Mouse (Mus musculus): ENCODE results near the gene Mettl23. TPM values are rescaled to one million over a fixed set of nuclear protein-coding genes. Genes with fewer than 3 reads are reported as not detected.

Mettl23 gene
- polyA plus RNA-seq (2014; fragmentation: Nextera tagmentation; extraction: Ambion mirVana): 67.4 and 73.3 TPM in 2 replicates

GRCm38 (mm10) chr11:116843261-116844233, at the start of gene Mettl23, which contains the start of gene Jmjd6:
TSS of gene Mettl23 (plus strand) at chr11:116843278.
TSS of gene Jmjd6 (minus strand) at chr11:116843449.
- Histone ChIP-seq H3K27ac (ENCODE audit: low read depth, low read length) (peak within 1 kb of the TSS; percentile 97), H3K4me3 (ENCODE audit: low read depth, low read length) (peak within 1 kb of the TSS; percentile 84), H3K4me1 (ENCODE audit: control insufficient read depth, insufficient read depth, low read length) (peaks cover 28% of the 10 kb centered on the region), H3K9me3 (ENCODE audit: control insufficient read depth, low read length) (no peaks in the 10 kb centered on the region), H3K9ac (replicated peaks; ENCODE audit: low read depth, low read length) (peak within 1 kb of the TSS; percentile 85), H3K4me2 (ENCODE audit: low read depth, low read length) (peak within 1 kb of the TSS; percentile 93), H3K27me3 (ENCODE audit: control insufficient read depth, insufficient read depth, low read length) (no peaks in the 10 kb centered on the region), H3K36me3 (ENCODE audit: control insufficient read depth, insufficient read depth, low read length) (peaks cover 21% of the 10 kb centered on the region)
- peak; percentile 95 for ATAC-seq (ENCODE audit: low read depth)
- WGBS: under 1% methylated on average over 62 of the region's 72 CpGs

- no peaks in the 10 kb centered on the region for H3K27me3 ChIP-seq (ENCODE audit: control insufficient read depth, insufficient read depth, low read length)
- H3K9me3 ChIP-seq (ENCODE audit: control insufficient read depth, low read length): no peaks in the 10 kb centered on the region
- H3K9ac ChIP-seq (replicated peaks; ENCODE audit: low read depth, low read length): no peak overlapping the region
- WGBS: 92% methylated on average over 5 of the region's 5 CpGs
- no peak for ATAC-seq (ENCODE audit: low read depth)
- no peak overlapping the region for H3K4me3 ChIP-seq (ENCODE audit: low read depth, low read length)
- no peaks in the 10 kb centered on the region for H3K4me1 ChIP-seq (ENCODE audit: control insufficient read depth, insufficient read depth, low read length)
- no peak overlapping the region for H3K27ac ChIP-seq (ENCODE audit: low read depth, low read length)
- no peak overlapping the region for H3K4me2 ChIP-seq (ENCODE audit: low read depth, low read length)
- H3K36me3 ChIP-seq (ENCODE audit: control insufficient read depth, insufficient read depth, low read length): no peaks in the 10 kb centered on the region
Measured at GRCm38 (mm10) chr11:116799364-116799763, 43.7 kb upstream of the Mettl23 start.

GRCm38 (mm10) chr11:116801106-116801505, 42.0 kb upstream of the Mettl23 start:
- no peak overlapping the region for H3K9ac ChIP-seq (replicated peaks; ENCODE audit: low read depth, low read length)
- whole genome bisulfite sequencing: 79% methylated on average over 5 of the region's 5 CpGs
- ATAC-seq (ENCODE audit: low read depth): no peak
- no peaks in the 10 kb centered on the region for H3K4me1 ChIP-seq (ENCODE audit: control insufficient read depth, insufficient read depth, low read length)
- H3K4me3 ChIP-seq (ENCODE audit: low read depth, low read length): no peak overlapping the region
- H3K9me3 ChIP-seq (ENCODE audit: control insufficient read depth, low read length): no peaks in the 10 kb centered on the region
- H3K27me3 ChIP-seq (ENCODE audit: control insufficient read depth, insufficient read depth, low read length): no peaks in the 10 kb centered on the region
- H3K36me3 ChIP-seq (ENCODE audit: control insufficient read depth, insufficient read depth, low read length): no peaks in the 10 kb centered on the region
- H3K4me2 ChIP-seq (ENCODE audit: low read depth, low read length): no peak overlapping the region
- H3K27ac ChIP-seq (ENCODE audit: low read depth, low read length): no peak overlapping the region

- no peak overlapping the region for H3K9ac ChIP-seq (replicated peaks; ENCODE audit: low read depth, low read length)
- H3K9me3 ChIP-seq (ENCODE audit: control insufficient read depth, low read length): no peaks in the 10 kb centered on the region
- no peak overlapping the region for H3K4me2 ChIP-seq (ENCODE audit: low read depth, low read length)
- H3K27me3 ChIP-seq (ENCODE audit: control insufficient read depth, insufficient read depth, low read length): no peaks in the 10 kb centered on the region
- no peak overlapping the region for H3K4me3 ChIP-seq (ENCODE audit: low read depth, low read length)
- no peak overlapping the region for H3K27ac ChIP-seq (ENCODE audit: low read depth, low read length)
- H3K36me3 ChIP-seq (ENCODE audit: control insufficient read depth, insufficient read depth, low read length): no peaks in the 10 kb centered on the region
- 94% methylated on average over 5 of the region's 5 CpGs for WGBS
- H3K4me1 ChIP-seq (ENCODE audit: control insufficient read depth, insufficient read depth, low read length): peaks cover under 1% of the 10 kb centered on the region; the same call in 1 of the 2 replicates
- ATAC-seq (ENCODE audit: low read depth): no peak
Measured at GRCm38 (mm10) chr11:116802709-116803108, 40.4 kb upstream of the Mettl23 start.

GRCm38 (mm10) chr11:116806136-116807071, 36.7 kb upstream of the Mettl23 start:
- ATAC-seq (ENCODE audit: low read depth): no peak
- Histone ChIP-seq H3K4me3 (ENCODE audit: low read depth, low read length) (no peak overlapping the region), H3K27me3 (ENCODE audit: control insufficient read depth, insufficient read depth, low read length) (no peaks in the 10 kb centered on the region), H3K9ac (replicated peaks; ENCODE audit: low read depth, low read length) (no peak overlapping the region), H3K9me3 (ENCODE audit: control insufficient read depth, low read length) (no peaks in the 10 kb centered on the region), H3K36me3 (ENCODE audit: control insufficient read depth, insufficient read depth, low read length) (no peaks in the 10 kb centered on the region), H3K27ac (ENCODE audit: low read depth, low read length) (no peak overlapping the region), H3K4me2 (ENCODE audit: low read depth, low read length) (no peak overlapping the region), H3K4me1 (ENCODE audit: control insufficient read depth, insufficient read depth, low read length) (peaks cover 18% of the 10 kb centered on the region)
- 78% methylated on average over 15 of the region's 15 CpGs for WGBS

GRCm38 (mm10) chr11:116807116-116807515, 36.0 kb upstream of the Mettl23 start:
- 66% methylated on average over 7 of the region's 7 CpGs for WGBS
- H3K4me1 ChIP-seq (ENCODE audit: control insufficient read depth, insufficient read depth, low read length): peaks cover 22% of the 10 kb centered on the region
- H3K9me3 ChIP-seq (ENCODE audit: control insufficient read depth, low read length): no peaks in the 10 kb centered on the region
- no peaks in the 10 kb centered on the region for H3K36me3 ChIP-seq (ENCODE audit: control insufficient read depth, insufficient read depth, low read length)
- H3K27me3 ChIP-seq (ENCODE audit: control insufficient read depth, insufficient read depth, low read length): no peaks in the 10 kb centered on the region
- H3K27ac ChIP-seq (ENCODE audit: low read depth, low read length): no peak overlapping the region
- H3K4me2 ChIP-seq (ENCODE audit: low read depth, low read length): no peak overlapping the region
- ATAC-seq (ENCODE audit: low read depth): no peak
- no peak overlapping the region for H3K4me3 ChIP-seq (ENCODE audit: low read depth, low read length)
- no peak overlapping the region for H3K9ac ChIP-seq (replicated peaks; ENCODE audit: low read depth, low read length)

- no peaks in the 10 kb centered on the region for H3K9me3 ChIP-seq (ENCODE audit: control insufficient read depth, low read length)
- 59% methylated on average over 3 of the region's 3 CpGs for WGBS
- ATAC-seq (ENCODE audit: low read depth): no peak
- H3K4me1 ChIP-seq (ENCODE audit: control insufficient read depth, insufficient read depth, low read length): peaks cover 25% of the 10 kb centered on the region
- no peaks in the 10 kb centered on the region for H3K36me3 ChIP-seq (ENCODE audit: control insufficient read depth, insufficient read depth, low read length)
- H3K27ac ChIP-seq (ENCODE audit: low read depth, low read length): no peak overlapping the region
- no peak overlapping the region for H3K4me2 ChIP-seq (ENCODE audit: low read depth, low read length)
- no peak overlapping the region for H3K9ac ChIP-seq (replicated peaks; ENCODE audit: low read depth, low read length)
- no peak overlapping the region for H3K4me3 ChIP-seq (ENCODE audit: low read depth, low read length)
- no peaks in the 10 kb centered on the region for H3K27me3 ChIP-seq (ENCODE audit: control insufficient read depth, insufficient read depth, low read length)
Measured at GRCm38 (mm10) chr11:116807526-116807925, 35.6 kb upstream of the Mettl23 start.

- ATAC-seq (ENCODE audit: low read depth): no peak
- H3K36me3 ChIP-seq (ENCODE audit: control insufficient read depth, insufficient read depth, low read length): no peaks in the 10 kb centered on the region
- no peaks in the 10 kb centered on the region for H3K9me3 ChIP-seq (ENCODE audit: control insufficient read depth, low read length)
- no peak overlapping the region for H3K4me3 ChIP-seq (ENCODE audit: low read depth, low read length)
- no peak overlapping the region for H3K4me2 ChIP-seq (ENCODE audit: low read depth, low read length)
- no peaks in the 10 kb centered on the region for H3K27me3 ChIP-seq (ENCODE audit: control insufficient read depth, insufficient read depth, low read length)
- no peak overlapping the region for H3K9ac ChIP-seq (replicated peaks; ENCODE audit: low read depth, low read length)
- H3K4me1 ChIP-seq (ENCODE audit: control insufficient read depth, insufficient read depth, low read length): peaks cover 30% of the 10 kb centered on the region
- H3K27ac ChIP-seq (ENCODE audit: low read depth, low read length): 0 out of 2 replicates have a peak overlapping the region, but pooled peaks have one; percentile 30
- WGBS: 31% methylated on average over 7 of the region's 7 CpGs
Measured at GRCm38 (mm10) chr11:116807938-116808606, 35.0 kb upstream of the Mettl23 start.

All from neural tube, embryonic 14.5 days (tissue).